Mouse (Mus musculus) heart, postnatal 36 days (tissue): ENCODE results near the gene Lrp3. TPM values are rescaled to one million over a fixed set of nuclear protein-coding genes. Genes with fewer than 3 reads are reported as not detected.

Experiments used
- DNase-seq, 2 experiments: peaks; one replicate each; pipeline ENCODE4 v3.0.0; 2021 to 2022
- intact Hi-C: fragments of 180-260 bp; cut with DNase I; formaldehyde crosslinking; loops from one replicate; pipeline ENCODE4 v1.15.1; 2025
- total RNA-seq, 2 experiments: library from RNA; stranded (reverse); gene quantifications; 2 replicates each; pipeline ENCODE4 v1.2.3; 2021

Lrp3 gene
- total RNA-seq, 2 experiments from 2014 or later, result 8.2 to 9.5 TPM

DNA sequence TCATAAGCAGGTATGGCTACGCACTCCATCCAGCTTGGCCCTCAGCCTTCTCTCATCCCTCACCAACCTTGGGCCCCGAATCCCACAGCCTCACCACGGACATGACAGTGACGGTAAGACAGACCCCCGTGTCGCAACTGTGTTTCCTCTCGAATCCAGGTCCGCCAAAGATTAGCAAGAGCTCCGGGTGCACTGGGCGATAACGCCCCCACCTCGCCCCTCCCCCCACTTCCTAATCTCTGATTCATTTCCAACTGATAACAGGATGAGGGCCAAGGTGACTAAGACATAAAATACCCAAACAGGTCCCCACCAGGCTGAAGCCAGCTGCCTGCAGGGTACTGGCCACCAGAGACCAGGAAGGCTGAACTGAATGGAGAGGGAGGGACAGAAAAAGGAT, 60.8 kb downstream of the Lrp3 start:
- DNase-seq, result no peak
- intact Hi-C loops, result no loop called here

DNA sequence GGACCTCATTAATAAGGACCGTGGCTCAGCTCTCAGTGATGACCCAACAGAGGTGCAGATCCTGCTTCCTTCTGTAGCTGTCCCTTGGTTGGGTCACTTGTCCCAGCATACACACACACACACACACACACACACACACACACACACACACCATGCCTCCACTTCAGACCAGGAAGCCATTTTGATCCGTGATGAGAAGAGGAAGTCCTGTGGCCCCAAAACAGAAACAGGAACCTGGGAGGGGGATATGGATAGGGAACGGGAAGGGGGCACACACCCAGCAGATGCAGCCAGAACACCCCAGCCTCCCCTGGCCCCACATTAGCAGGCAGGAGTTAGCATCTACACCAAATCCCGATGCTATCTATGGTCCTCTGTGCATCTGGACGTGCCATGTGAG, 64.4 kb downstream of the Lrp3 start:
- DNase-seq, result no peak
- intact Hi-C loops, result no loop called here

Other genes starting within 250 kb of the Lrp3 start
- 10 to 100 TPM; 21.5 to 24.6 TPM for gene Cebpg, start 158.9 kb downstream of the Lrp3 start, total RNA-seq
- gene Cebpa, start 96.2 kb downstream of the Lrp3 start, total RNA-seq, result 1 to 10 TPM; 4.5 to 9.4 TPM
- 1 to 10 TPM in 1 of 2 experiments, under 1 TPM in 1; 0.19 to 1.0 TPM for gene Slc7a10, start 29.1 kb downstream of the Lrp3 start, total RNA-seq
- 10 to 100 TPM; 10.9 to 15.4 TPM for gene Gpatch1, start 102.9 kb upstream of the Lrp3 start, total RNA-seq
- 1 to 10 TPM; 4.5 to 6.1 TPM for gene Rhpn2, start 118.7 kb upstream of the Lrp3 start, total RNA-seq
- gene Faap24, start 181.3 kb upstream of the Lrp3 start, total RNA-seq, result 1 to 10 TPM; 1.7 to 1.9 TPM
- gene Cep89, start 181.5 kb upstream of the Lrp3 start, total RNA-seq, result 10 to 100 TPM; 13.0 to 14.1 TPM
- not detected for gene Slc7a9, start 233.3 kb upstream of the Lrp3 start, total RNA-seq